Mouse (Mus musculus) c-Kit-positive CD71-positive TER-119-positive erythroid progenitor cells, embryonic 14.5 days (primary cell): ENCODE measurements around the gene Myh7.
"Not testable (repeated sequence)": the region's sequence is repeated elsewhere in the genome, so short reads cannot be mapped to it uniquely, and the experiment has no call there.

Source experiments
- DNase-seq: peaks from one replicate; pipeline ENCODE4 v3.0.0-alpha.2; 2013; ENCODE audit warnings: low spot score

Gene Myh7

DNA sequence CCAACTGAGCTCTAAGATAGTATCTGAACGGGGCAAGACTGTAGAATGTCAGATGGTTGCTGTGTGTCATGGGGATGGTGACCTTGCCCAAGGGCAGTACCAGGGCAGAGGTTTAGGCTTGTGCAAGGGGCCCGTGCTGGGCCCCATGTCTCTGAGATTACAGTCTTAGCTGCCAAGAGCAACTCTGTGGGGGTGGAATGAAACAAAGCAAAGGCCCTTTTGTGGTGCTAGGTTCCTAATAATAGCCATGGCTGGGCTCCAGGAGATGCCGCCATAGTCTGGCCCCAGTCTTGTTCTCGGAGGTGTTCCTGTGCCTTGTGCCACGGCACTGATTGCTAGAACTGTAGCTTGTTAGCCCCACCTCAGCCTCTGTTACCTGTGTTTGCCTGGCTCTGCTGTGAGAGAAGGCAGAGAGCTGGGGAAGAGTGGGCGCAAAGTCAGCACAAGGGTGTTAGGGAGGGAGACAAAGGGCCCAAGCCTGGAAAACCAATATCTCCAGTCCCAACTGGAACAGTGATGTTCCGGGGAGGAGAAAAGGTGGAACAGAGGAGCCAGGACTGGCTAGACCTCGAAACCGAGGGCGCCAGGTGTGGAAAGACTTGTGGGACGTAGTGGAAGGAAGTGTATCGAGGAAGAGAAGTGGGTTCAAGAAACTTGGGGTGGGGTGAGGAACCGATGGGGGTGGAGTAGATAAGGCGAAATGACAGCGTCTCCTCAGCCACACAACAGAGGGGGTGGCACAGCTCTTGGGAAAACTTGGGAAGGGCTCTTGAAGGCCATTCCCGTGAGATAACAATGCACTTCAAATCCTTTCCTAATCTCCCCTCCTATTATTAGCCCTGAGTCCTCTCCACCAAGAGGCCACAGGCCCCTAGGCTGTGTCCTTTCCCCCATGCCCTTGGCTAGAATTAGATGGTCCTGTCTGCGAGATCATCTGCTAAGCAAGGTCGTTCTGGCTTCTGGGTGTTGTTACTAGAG lies 9.7 kb upstream of the Myh7 start:
- no peak for DNase-seq

DNA sequence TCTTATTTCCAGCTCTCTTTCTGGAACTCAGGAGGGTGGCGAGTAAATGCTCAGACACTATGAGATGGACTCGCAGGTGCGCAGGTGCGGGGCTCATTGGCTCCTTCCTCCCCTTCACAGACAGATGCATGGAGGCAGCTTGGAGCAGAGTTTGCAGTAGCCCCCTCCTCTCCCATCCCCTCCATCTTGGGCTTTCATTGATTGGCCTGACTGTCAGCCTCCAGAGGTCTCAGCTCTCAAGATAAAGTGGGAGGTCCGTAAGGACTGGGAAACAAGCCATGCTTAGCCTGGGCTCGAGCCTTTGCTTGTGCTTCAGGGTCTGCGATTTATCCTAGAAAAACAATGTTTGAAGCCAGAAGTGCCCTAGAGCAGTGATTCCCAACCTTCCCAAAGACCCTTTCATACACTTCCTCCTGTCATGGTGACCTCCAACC lies 8.3 kb upstream of the Myh7 start:
- DNase-seq = no peak

DNA sequence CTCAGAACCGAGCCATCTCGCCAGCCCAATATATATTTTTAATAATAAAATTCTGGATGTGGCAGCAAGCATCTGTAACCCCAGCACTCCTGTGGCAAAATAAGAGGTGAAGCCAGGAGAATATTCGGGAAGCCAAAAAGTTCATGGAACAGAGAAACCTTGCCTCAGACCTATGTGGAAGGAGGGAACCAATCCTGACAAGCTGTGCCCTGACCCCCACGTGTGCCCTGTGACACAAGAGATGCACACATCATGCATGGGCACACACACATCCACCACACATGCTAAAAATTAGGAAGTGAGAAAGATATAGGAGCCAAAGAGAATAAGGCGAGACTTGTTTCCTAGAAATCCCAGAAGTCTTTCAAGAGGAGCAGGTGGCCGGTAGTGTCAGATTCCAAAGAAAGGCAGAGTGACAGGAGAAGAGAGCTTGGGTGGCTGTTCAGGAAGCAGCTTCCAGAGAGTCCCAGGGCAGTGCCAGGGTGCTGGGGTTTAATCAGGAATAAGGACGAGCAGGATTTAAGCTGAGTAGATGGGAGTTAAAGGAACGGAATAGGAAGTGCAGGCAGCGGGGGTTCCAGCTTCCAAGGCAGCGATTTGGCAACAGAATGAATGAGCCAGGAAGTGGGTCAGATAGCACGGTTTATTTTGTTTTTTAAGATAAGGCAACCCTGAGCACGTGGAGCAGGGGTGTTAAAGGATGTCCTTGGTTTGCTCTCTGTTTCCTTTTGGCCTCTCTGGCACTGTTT lies 7.7 kb upstream of the Myh7 start:
- no peak for DNase-seq

DNA sequence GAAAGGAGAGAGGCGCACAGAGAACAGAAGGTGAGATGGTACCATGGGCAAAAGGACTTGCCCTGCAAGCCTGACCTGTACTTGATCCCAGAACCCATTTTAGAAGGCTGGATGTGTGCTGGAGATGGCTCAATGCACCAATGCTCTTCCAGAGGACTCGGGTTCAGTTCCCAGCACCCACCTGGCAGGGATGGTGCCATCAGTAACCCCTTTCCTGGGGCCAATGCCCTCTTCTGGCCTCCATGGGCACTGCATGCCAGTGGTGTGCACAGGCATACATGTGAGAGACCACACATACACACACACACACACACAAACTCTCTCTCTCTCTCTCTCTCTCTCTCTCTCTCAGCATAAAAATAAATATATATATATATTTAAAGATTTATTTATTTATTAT lies 7.0 kb upstream of the Myh7 start:
- DNase-seq = no peak

DNA sequence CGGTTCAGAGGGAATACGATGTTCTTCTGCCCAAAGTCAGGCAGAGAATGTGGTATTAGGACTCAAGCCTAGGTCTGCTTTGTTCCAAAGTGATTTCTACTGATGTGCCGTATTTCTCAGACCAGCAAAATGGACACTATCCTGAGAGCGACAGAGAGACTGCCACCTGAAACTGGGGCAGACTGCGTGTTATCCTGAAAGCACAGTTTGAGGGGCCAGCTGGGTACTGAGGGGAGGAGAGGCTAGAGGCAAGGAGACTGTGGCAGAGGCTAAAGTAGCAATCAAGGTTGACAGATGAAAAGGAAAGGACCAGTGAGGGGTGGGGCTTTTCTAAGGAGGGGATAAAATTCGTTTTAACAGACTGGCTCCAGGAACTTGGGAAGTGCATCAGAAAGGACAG lies 6.4 kb upstream of the Myh7 start:
- no peak for DNase-seq

DNA sequence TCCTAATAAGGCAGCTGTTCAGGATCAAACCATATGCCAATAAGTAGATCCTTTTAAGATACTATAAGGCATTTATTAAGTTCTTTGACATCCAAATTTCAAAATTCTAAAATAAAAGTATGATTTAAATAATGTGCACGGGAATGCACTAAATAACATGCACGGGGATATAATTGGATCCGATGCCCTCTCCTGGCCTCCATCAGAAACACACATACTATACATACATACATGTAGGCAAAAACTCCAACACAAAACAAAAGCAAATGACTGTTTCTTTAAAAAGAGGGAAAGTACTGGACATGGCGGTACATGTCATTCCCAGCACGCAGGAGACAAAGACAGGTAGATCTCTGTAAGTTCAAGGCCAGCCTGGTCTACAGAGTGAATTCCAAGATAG lies 5.4 kb upstream of the Myh7 start:
- DNase-seq = not testable (repeated sequence)

DNA sequence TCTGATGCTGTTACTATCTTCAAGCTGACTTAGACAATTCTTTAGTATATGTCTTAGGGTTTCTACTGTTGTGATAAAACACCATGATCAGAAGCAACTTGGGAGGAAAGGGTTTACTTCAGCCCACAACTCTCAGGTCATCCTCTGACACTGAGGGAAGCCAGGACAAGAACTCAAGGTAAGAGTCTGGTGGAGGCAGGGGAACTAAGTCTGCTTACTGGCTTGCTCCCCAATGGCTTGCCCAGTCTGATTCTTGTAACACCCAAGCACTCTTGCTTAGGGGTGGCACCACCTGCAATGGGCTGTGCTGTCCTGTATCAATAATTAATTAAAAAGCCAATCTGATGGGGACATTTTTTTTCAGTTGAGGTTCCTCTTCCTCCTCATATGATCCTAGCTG lies 4.3 kb upstream of the Myh7 start:
- no peak for DNase-seq

DNA sequence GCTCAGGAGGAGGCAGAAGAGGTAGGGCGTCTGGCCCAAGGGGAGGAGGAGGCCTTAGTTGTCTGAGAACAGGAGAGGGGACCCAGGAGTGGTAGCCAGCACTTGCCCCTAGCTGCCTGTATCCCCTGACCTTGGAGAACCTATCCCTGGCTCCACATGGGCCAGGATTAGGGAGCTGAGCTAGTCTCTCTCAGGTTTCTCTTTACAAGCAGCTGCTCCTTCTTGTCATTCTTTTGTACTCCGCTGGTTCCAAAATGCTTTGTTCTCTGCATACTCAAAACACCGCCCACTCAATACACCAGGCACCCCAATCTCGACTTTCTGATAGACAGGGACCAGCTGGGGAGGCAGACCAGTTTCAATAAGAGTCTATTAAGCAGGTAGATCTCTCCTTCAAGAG lies 2.9 kb upstream of the Myh7 start:
- DNase-seq = no peak

DNA sequence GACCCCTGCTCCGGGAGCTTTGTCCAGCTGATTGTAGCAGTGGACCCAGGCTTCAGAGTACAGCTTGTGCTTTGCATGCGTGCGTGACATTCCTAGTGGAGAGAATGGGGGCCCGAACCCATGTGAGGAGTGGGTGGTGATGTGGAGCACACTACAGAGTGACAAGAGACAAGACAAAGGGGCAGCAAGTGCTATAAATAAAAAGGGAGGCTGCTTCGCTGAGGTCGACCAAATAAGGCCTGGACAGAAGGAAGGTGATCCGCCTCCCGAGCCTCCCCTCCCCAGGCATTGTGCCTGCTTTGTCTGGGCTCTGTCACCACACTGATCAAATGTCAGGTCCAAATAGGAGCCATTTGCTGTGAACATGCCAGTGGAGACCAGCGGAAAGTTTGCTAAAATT lies 2.4 kb upstream of the Myh7 start:
- DNase-seq = no peak

DNA sequence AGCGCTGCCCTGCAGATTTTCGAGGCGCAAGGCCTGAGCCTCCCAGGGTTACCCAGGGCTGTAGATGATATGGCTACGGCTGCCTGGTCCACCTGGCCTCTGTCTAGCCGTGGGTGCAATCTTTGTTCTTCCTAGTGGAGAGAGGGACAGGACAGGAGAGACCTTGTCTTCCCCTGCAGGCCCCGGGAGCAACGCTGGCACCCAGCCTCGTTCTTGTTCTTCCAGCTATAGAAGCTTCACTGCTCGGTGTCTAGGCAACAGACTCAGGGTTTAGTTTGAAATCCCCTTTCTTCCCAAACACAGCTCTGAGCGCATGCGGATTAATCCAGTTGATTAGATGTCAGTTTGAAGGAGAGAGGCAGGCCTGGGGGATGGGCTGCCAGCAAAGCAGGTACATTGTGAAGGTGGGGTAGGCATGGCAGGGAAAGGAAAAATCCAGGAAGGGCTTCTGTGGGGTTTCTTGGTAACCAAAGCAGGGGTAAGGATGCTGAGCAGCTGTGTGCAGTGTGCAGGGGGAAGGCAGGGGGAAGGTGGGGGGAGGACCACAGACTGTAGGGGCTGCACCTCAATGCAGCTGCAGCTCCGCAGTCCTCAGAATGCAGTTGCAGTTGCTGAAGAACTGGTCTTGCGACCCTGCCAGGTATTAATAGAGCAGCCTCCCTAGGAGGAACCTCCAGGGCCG lies 1.2 kb upstream of the Myh7 start:
- no peak for DNase-seq

DNA sequence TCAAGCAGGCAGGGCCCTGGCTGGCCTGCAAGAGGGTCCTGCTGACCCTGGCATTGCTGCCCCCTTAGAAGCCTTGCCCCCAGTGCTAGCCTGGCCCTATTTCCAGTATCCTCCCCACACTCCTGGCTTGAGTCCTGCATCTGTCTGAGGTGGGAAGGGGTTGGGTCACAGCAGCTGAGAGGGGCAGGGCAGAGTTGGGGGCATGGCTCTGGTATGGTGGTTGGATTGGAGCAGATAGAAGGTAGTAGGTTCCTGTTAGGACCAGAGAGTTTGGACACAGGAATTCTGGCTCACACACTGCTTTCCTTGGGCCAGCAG lies 402 bp upstream of the Myh7 start:
- no peak for DNase-seq

DNA sequence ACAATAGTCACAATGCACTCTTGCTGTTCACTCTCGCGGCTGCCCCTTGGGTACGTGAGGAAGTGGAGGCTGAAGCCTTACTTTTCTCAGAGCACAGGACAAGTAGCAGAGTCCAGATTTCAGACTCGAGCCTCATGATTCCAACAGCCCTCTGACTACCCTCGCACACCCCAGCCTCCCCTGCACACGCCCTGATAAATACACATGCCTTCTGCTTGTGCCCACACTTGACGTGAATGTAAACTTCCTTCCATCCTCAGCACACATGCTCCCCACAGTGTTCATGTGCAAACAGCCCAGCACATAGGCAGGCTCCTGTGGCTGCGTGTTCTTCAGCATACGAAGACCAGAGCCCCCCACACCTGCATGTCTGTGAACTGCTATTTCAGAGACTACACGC lies 790 bp downstream of the Myh7 start:
- DNase-seq = no peak

DNA sequence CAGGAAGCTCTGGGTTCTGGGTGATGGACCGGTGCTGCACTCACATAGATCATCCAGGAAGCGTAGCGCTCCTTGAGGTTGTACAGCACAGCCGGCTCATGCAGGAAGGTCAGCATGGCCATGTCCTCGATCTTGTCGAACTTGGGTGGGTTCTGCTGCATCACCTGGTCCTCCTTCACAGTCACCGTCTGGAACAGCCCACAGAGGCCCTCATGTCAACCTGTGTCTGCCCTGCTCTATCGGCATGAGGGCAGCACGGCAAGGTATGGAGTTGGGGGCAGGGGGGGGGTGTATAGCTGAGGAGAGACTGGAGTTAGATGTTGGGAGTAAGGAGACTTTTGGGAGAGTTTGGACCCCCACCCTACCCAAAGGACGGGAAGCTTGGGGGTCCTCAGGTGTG lies 2.2 kb downstream of the Myh7 start:
- no peak for DNase-seq

DNA sequence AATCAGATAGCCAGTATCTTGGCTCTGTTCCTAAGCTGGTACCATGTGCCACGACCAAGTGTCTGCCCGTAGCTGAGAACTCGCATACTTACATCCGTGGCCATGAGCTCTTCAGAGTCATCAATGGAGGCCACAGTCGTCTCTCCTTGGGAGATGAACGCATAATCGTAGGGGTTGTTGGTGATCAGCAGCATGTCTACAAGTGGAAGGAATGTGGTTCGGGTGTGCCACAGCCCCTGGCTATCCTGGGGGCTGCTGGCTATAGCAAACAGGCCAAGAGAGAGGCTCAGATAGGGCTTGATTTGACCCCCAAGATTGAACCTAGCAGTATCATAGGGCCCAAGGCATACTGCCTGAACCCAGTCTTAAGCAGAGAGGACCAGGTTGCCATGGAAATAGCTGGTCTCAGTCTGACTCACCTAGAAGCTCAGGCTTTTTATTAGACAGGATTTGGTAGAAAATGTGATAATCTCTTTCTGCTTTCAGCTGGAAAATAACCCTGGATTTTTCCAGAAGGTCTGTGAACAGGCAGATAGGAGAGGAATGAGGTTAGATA lies 4.5 kb downstream of the Myh7 start:
- DNase-seq = no peak

DNA sequence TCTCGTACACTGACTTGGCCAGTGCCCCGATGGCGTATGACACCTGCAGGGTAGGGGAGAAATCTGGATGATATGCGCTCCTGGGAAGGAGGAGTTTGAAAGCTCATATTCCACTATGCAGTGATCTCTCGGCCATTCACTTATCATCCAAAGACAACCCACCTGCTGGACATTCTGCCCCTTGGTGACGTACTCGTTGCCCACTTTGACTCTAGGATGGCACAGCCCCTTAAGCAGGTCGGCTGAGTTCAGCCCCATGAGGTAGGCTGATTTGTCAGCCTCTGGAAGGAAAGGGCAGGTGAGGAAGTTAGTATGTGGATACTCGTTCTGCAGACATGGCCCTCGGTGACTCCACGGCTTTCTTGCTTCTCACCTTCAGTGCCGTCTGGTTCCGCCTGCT lies 5.5 kb downstream of the Myh7 start:
- DNase-seq = no peak

DNA sequence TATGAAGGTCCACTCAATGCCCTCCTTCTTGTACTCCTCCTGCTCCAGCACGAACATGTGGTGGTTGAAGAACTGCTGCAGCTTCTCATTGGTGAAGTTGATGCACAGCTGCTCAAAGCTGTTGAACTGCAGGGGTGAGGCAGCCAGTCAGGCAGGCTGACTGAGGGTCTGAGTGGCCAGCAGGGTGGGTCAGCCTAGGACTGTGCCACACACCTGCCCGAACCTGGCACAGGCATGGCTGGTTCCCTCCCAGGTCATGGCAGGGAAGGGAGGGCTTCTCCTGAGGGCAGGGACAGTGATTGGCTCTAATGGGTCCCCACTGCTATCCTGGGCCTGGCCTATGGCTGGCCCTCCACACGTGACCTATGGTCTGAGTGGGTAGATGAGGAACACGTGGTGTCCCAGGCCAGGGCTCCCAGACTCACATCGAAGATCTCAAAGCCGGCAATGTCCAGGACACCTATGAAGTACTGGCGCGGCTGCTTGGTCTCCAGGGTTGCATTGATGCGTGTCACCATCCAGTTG lies 6.0 kb downstream of the Myh7 start:
- not testable (repeated sequence) for DNase-seq

DNA sequence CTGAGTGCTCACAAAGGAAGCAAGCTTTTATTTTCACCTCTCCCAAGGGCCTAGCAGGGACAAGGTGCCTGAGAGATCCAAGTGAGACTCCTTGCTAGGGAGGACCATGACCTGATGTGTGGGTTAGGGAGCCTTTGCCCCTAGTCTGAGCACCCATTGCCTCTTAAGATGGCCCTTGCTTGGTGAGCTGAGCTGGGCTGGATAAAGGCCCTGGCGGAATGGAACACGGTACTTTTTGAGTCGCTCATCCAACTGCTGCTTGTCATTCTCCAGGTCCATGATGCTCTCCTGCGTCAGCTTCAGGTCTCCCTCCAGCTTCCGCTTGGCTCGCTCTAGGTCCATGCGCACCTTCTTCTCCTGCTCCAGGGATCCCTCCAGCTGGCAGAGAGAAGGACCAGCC lies 12.5 kb downstream of the Myh7 start:
- DNase-seq = no peak

DNA sequence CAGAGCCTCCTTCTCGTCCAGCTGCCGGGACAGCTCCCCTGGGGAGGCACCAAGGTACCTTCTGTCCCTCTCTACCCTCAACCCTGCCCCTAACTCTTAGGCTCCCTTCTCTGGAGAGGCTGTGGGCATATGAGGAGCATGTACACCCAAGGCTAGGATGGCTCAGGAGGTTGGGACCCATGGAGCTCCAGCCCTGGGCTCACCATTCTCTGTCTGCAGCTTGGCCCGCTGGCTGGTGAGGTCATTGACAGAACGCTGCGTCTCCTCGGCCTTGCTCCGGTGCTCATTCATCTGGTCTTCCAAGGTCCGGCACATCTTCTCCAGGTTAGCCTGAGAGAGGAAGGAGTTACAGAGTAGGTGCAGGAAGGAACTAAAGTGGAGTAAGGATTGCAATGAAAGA lies 15.8 kb downstream of the Myh7 start:
- no peak for DNase-seq

DNA sequence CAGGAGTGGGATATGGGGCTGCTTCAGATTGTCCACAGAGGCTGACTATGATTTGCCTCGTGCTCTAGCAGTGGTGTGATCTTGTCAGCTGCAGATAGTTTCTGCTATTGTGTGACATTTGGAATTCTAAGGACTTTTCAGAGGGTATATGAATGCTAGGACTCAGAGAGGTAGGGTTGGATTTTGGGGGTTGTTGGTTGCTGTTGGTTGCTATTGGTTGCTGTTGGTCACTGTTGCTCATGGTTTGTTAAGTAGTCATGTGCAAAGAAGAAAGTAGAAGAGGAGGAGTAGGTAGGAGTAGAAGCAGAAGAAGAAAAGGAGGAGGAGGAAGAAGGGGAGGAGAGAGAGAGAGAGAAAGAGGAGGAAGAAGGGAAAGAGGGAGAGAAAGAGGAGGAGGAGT lies 17.8 kb downstream of the Myh7 start, which contains the start of gene Gm17428:
TSS of gene Gm17428 (plus strand) at position 301 of the 400 bp plus-strand sequence.
- no peak for DNase-seq

DNA sequence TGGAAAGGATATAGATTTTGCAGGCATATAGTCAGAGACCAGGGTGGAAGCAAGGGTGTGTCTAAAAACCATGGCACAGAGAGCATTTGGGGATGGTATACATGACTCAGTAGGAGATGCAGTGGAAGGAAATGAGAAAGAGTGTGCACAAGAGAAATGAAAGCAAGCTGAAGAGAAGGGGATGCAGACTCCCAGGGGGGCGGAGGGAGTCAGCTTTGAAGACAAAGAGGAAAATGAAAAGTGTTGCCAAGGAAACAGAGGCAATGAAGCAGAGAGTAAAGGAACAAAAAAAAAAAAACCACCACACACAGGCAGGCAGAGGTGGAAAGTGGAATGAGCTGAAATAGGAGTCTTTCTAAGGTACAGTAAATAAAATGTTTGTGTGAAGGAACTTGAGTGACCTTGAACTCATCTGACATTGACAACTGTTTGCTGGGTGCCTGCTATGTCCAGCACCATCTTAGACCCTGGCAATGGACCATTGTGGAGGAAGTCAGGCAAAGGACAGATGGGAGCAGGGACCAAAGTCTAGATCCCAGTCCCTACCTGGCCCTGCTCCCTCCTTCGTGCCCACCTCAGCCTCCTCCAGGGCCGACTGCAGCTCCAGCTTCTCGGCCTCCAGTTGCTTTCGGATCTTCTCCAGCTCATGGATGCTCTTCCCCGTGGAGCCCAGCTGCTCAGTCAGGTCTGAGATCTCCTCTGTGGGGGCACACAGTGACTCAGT lies 20.2 kb downstream of the Myh7 start:
- no peak for DNase-seq

DNA sequence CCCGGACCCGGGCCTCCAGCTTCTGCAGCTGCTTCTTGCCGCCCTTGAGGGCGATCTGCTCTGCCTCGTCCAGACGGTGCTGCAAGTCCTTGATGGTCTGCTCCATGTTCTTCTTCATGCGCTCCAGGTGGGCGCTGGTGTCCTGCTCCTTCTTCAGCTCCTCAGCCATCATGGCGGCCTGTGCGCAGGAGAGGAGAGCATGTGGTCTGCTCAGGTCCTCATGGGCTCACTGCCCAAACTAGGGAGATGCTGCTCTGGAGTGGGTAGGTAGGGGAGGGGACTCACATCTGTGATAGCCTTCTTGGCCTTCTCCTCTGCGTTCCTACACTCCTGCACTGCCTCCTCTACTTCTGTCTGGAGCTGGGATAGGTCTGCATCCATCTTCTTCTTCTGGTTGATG lies 21.6 kb downstream of the Myh7 start:
- not testable (repeated sequence) for DNase-seq

DNA sequence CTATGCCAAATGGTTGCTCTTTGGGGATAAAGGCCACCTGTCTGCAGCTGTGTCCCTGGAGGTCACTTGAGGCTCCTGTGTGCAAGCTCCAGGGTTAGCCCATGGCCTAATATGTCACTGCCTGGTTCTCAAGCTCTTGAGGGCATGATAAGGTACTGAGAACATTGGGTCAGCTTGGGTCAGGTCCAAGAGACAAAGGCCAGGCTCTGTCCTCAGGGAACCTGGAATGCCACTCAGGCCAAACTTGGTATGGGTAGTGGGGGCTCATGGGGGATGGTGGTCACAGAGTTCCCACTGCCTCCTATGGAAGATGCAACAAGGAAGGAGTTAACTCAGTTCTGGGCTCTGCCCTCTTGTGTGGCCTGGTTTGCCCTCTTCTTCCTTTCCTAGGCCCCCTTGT lies 26.1 kb downstream of the Myh7 start:
- no peak for DNase-seq
